ENCODE assay signal across 8 mouse cellular contexts in the genomic region with DNA sequence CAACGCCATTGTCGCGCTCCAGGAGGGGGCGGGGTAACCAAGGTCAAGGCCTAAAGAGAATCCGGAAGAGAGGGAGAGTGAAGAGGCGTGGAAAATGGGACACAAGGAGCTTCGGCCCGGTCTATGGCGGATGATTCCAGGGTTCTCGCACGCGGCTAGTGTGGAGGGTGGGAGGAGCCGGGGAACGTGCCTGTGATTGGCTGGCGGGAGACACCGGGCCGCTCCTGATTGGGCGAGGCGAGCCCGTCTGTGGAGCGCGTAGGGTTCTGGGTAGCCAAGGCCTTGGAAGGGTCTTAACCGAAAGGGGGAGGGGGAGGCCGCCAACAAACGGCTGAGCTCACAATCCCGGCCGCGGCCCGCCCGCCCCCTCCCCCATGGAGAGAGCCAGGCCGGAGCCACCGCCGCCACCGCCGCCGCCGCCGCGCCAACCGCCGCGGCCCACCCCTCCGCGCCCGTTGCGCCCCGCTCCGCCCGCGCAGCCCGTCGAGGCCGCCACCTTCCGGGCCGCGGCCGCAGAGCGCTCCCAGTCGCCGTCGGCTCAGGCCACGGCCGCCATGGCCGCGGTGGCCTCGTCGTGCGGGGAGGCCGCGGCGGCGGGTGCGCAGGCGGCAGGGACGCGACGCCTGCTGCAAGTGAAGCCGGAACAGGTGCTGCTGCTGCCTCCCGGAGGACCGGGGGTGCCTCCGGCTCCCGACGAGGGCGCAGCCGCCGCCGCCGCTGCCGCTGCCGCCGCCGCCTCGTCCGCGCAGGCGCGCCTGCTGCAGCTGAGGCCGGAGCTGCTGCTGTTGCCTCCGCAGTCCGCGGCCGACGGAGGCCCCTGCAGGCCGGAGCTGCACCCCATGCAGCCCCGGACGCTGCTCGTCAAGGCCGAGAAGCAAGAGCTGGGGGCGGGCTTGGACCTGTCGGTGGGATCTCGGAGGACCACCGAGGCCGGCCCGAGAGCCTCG. TPM values are rescaled to one million over a fixed set of nuclear protein-coding genes. Genes with fewer than 3 reads are reported as not detected.
DNase-seq lines count a peak whose midpoint lies in the region; ATAC-seq and TF ChIP-seq lines count a peak whose summit lies in the region.

A gene (plus strand): TSS at position 365 of the 947 bp plus-strand sequence.

- H3K9me3 ChIP-seq in erythroblast, embryonic 14.5 days (ENCODE audit: control insufficient read depth, low read length), result peaks cover 7% of the 10 kb centered on the region
- peaks cover 4% of the 10 kb centered on the region; the same call in 1 of the 2 replicates for H3K9me3 ChIP-seq in heart, embryonic 13.5 days
- H3K9me3 ChIP-seq in kidney, embryonic 15.5 days (replicated peaks), result no peaks in the 10 kb centered on the region

- peaks cover 40% of the 10 kb centered on the region for H3K27me3 ChIP-seq in erythroblast, embryonic 14.5 days (ENCODE audit: control insufficient read depth)
- peaks cover 12% of the 10 kb centered on the region for H3K27me3 ChIP-seq in heart, embryonic 13.5 days (replicated peaks)
- H3K27me3 ChIP-seq in kidney, embryonic 15.5 days, result peaks cover 14% of the 10 kb centered on the region; the same call in 1 of the 2 replicates

- H3K4me2 ChIP-seq in heart, embryonic 13.5 days, result peak within 1 kb of the TSS; percentile 85
- peak within 1 kb of the TSS; percentile 81 for H3K4me2 ChIP-seq in kidney, embryonic 15.5 days

- 10% methylated on average over 78 of the region's 115 CpGs for WGBS in heart, embryonic 13.5 days
- 9% methylated on average over 96 of the region's 115 CpGs for WGBS in kidney, embryonic 15.5 days
- WGBS in lung, adult 2 months, result 10% methylated on average over 95 of the region's 115 CpGs
- 12% methylated on average over 115 of the region's 115 CpGs for WGBS in olfactory bulb, adult 2 months

- H3K36me3 ChIP-seq in erythroblast, embryonic 14.5 days (ENCODE audit: control insufficient read depth), result no peaks in the 10 kb centered on the region
- no peaks in the 10 kb centered on the region for H3K36me3 ChIP-seq in heart, embryonic 13.5 days
- H3K36me3 ChIP-seq in kidney, embryonic 15.5 days, result no peaks in the 10 kb centered on the region

- peak within 1 kb of the TSS; percentile 65 for H3K27ac ChIP-seq in heart, embryonic 13.5 days (replicated peaks)
- H3K27ac ChIP-seq in kidney, embryonic 15.5 days, result no peak within 1 kb of the TSS
- no peak within 1 kb of the TSS for H3K27ac ChIP-seq in olfactory bulb, adult 2 months (ENCODE audit: insufficient read depth, low read depth, low read length)

- TF ChIP-seq POLR2A in lung, adult 2 months (IDR thresholded peaks at IDR 0.05; ENCODE audit: borderline replicate concordance, extremely low read depth, low read depth, low read length), result no peak
- peak; percentile 29; the same call in 1 of the 2 replicates for TF ChIP-seq POLR2A in olfactory bulb, adult 2 months (IDR thresholded peaks at IDR 0.05; ENCODE audit: insufficient read depth, low read depth, low read length)

- peaks cover 12% of the 10 kb centered on the region for H3K4me1 ChIP-seq in erythroblast, embryonic 14.5 days (ENCODE audit: control insufficient read depth)
- peaks cover 7% of the 10 kb centered on the region for H3K4me1 ChIP-seq in heart, embryonic 13.5 days
- peaks cover 12% of the 10 kb centered on the region for H3K4me1 ChIP-seq in kidney, embryonic 15.5 days
- H3K4me1 ChIP-seq in lung, adult 2 months (ENCODE audit: control insufficient read depth, insufficient read depth, low read length), result no peaks in the 10 kb centered on the region
- H3K4me1 ChIP-seq in olfactory bulb, adult 2 months (ENCODE audit: control insufficient read depth, insufficient read depth, low read length), result peaks cover 6% of the 10 kb centered on the region

- ATAC-seq in erythroblast, adult 5-6 weeks (replicated peaks; ENCODE audit: low FRiP score, poor library complexity, severe bottlenecking), result no peak
- ATAC-seq in heart, embryonic 13.5 days (ENCODE audit: extremely low read depth, insufficient number of reproducible peaks, low FRiP score, low TSS enrichment), result peak; percentile 71
- ATAC-seq in kidney, embryonic 15.5 days (replicated peaks; ENCODE audit: low FRiP score), result peak; percentile 92

- TF ChIP-seq CTCF in lung, adult 2 months (IDR thresholded peaks at IDR 0.05; ENCODE audit: insufficient read depth, low read length), result no peak
- TF ChIP-seq CTCF in olfactory bulb, adult 2 months (IDR thresholded peaks at IDR 0.05; ENCODE audit: insufficient read depth, low read depth, low read length), result no peak

- H3K9ac ChIP-seq in heart, embryonic 13.5 days, result peak within 1 kb of the TSS; percentile 95
- H3K9ac ChIP-seq in kidney, embryonic 15.5 days, result peak within 1 kb of the TSS; percentile 74

- DNase-seq in embryo, embryonic 11 days, result peak; percentile 83
- peak; percentile 39 for DNase-seq in lung, adult 2 months
- DNase-seq in thymus, postnatal 0 days (ENCODE audit: low spot score), result peak; percentile 68

- H3K4me3 ChIP-seq in erythroblast, embryonic 14.5 days (replicated peaks), result peak within 1 kb of the TSS; percentile 57
- peak within 1 kb of the TSS; percentile 72 for H3K4me3 ChIP-seq in heart, embryonic 13.5 days
- peak within 1 kb of the TSS; percentile 58 for H3K4me3 ChIP-seq in kidney, embryonic 15.5 days (replicated peaks)
- H3K4me3 ChIP-seq in lung, adult 2 months (replicated peaks; ENCODE audit: extremely low read depth, low read depth, low read length), result peak within 1 kb of the TSS; percentile 53
- peak within 1 kb of the TSS; percentile 66 for H3K4me3 ChIP-seq in olfactory bulb, adult 2 months (ENCODE audit: insufficient read depth, low read depth, low read length)

RNA-seq across cellular contexts. Expression of the gene that starts here (rescaled TPM):
- not detected in 2 replicates for polyA plus RNA-seq in erythroblast, embryonic 14.5 days (2012)
- total RNA-seq in erythroblast, adult 5-6 weeks (2015; ENCODE audit: low replicate concordance), result not detected in 2 replicates
- total RNA-seq in erythroblast, adult 5-6 weeks (2017; ENCODE audit: low replicate concordance), result not detected in 2 replicates
- 0.09 and 0.14 TPM in 2 replicates for polyA plus RNA-seq in heart, embryonic 13.5 days (2015; fragmentation: Nextera tagmentation; extraction: Ambion mirVana)
- 0.22 and 0.25 TPM in 2 replicates for polyA plus RNA-seq in kidney, embryonic 15.5 days (2015; fragmentation: Nextera tagmentation; extraction: Ambion mirVana)
- 0.09 and 0.18 TPM in 2 replicates for polyA plus RNA-seq in lung, adult 2 months (2012; rRNA removed)
- polyA plus RNA-seq in olfactory bulb, adult 2 months (2012; ENCODE audit: insufficient read depth, insufficient read length, low replicate concordance, missing spikeins), result not detected in 2 replicates
- 0.19 and 0.26 TPM in 2 replicates for polyA plus RNA-seq in thymus, postnatal 0 days (2015; fragmentation: Nextera tagmentation; extraction: Ambion mirVana)

Comparison
In these comparisons a context has a peak if more than half of its experiments do, and no peak if none do; other contexts are left out.
1. Peak in ATAC-seq, H3K4me3 ChIP-seq, H3K27ac ChIP-seq, H3K9ac ChIP-seq and H3K4me2 ChIP-seq in heart, embryonic 13.5 days; RNA of the gene not detected or under 1 TPM.
2. Peak in ATAC-seq, H3K4me3 ChIP-seq, H3K9ac ChIP-seq and H3K4me2 ChIP-seq in kidney, embryonic 15.5 days; RNA of the gene not detected or under 1 TPM.
3. Peak in DNase-seq and H3K4me3 ChIP-seq in lung, adult 2 months; RNA of the gene not detected or under 1 TPM.
4. Peak in DNase-seq in thymus, postnatal 0 days; RNA of the gene not detected or under 1 TPM.